Mouse (Mus musculus) cerebellum, adult 11 months (tissue): ENCODE results near the gene Med13.
A peak's percentile ranks its signal among the peaks of the same experiment; 100 is the strongest.

Experiments
- DNase-seq: peaks from one replicate; pipeline ENCODE4 v3.0.0; 2022

The Med13 gene

DNA sequence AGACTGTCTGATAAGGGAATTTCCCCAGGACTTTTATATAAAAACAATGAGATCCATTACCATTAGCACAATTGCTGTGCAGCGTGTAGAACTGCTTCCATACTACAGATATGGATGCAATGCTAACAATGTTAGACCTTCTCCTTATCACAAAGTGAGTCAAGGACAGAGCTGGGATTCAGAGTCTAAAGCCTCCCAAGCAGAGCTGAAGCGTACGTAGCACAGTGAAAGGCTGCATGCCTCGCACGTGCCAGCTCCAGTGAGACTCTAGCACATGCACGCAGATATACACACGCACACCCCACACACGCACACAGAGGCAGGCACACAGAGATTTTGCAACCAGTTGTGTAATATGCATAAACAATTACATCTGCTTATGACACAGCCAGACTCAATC is 71.7 kb downstream of the Med13 start:
- DNase-seq = no peak

DNA sequence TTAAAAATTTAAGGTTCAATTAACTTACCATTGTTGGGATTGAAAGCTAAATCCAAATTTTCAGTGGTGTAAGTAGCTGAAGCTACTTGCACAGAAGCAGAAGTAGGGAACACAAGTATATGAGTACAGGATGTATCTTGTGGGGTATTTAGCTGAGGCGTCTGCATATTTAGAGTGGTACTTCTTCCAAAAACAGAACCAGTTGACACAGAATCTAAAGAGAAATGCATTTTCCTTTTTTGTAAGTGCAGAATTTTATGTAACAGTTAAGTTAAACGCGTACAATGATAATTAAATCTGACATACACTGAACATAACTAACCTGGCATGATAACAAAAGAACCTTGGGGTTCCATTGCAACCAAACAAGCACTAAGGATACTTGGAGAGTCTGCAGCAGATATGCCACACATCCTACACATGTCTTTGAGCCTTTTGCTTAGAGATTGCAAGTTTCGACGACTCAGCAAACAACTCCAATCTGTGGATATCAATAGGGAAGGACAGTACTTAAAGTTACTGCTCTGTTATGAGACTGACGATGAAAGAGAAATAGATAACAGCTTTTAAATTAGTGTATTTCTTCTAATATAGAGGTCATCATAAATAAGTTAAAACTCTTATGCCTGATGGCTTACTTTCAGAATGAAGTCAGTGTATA is 78.8 kb downstream of the Med13 start:
- DNase-seq = no peak

DNA sequence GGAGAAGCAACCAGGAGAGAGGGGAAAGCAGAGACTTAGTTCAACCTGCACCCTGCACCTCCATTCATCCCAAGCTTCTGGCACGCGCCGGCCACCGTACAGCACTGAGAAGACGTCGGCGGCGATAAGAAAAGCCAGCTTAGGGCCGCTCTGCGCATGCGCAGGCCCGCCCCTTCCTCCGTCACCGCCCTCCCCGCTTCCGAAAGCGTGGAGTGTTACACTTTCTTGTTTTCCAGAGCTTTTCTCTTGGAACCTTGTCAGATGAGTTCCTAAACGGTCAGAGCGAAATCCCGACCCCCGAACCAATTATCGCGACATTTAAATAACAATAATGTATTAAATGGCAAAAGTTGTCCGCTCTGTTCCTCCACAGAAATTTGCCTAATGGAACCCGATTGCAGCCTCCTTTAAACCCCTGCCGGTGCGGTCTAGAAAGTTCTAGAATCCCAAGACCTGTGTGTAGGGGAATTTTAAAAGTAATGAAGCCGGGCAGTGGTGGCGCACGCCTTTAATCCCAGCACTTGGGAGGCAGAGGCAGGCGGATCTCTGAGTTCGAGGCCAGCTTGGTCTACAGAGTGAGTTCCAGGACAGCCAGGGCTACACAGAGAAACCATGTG is 99.8 kb downstream of the Med13 start, which contains the start of gene Ints2:
TSS of gene Ints2 (minus strand) at position 116 of the 617 bp plus-strand sequence.
- DNase-seq = peak; percentile 93

GRCm38 (mm10) chr11:86257054-86257453 is 100.3 kb downstream of the Med13 start:
- no peak for DNase-seq

GRCm38 (mm10) chr11:86253342-86253741 is 104.1 kb downstream of the Med13 start:
- DNase-seq = no peak

GRCm38 (mm10) chr11:86232446-86232845 is 125.0 kb downstream of the Med13 start:
- DNase-seq = no peak

GRCm38 (mm10) chr11:86231781-86232350 is 125.5 kb downstream of the Med13 start:
- no peak for DNase-seq

GRCm38 (mm10) chr11:86226646-86227180 is 130.7 kb downstream of the Med13 start:
- DNase-seq = no peak

- DNase-seq = no peak
Observed at GRCm38 (mm10) chr11:86225761-86226160, 131.6 kb downstream of the Med13 start.
